Mouse (Mus musculus): ENCODE data around the gene Mypn. TPM values are rescaled to one million over a fixed set of nuclear protein-coding genes. Genes with fewer than 3 reads are reported as not detected.

Mypn gene
- polyA plus RNA-seq, 1 experiment from 2014 or later = 0.06 TPM

DNA sequence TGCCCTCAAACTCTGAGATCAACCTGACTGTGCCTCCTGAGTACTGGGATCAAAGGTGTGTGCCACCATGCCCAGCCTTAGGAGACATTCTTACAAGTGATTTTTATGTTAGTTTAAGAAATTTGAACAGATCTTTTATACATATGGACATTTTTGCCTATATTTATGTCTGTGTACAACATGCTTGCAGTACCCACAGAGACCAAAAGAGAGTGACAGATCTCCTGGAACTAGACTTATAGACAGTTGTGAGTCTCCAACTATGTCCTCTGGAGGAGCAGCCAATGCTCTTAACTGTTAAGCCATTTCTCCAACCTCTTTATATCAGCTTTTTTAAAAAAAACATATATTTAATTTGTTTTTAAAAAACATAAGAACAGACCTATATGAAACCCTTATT is 51.4 kb downstream of the Mypn start:
- H3K4me2 ChIP-seq = no peak overlapping the region
- no peak overlapping the region for H3K9ac ChIP-seq
- H3K4me1 ChIP-seq = no peaks in the 10 kb centered on the region
- H3K36me3 ChIP-seq = no peaks in the 10 kb centered on the region
- no peaks in the 10 kb centered on the region for H3K27me3 ChIP-seq (replicated peaks)
- no peak for ATAC-seq (ENCODE audit: insufficient read depth, low FRiP score, low read depth)
- H3K4me3 ChIP-seq (replicated peaks) = no peak overlapping the region
- H3K9me3 ChIP-seq = no peaks in the 10 kb centered on the region
- no peak overlapping the region for H3K27ac ChIP-seq

DNA sequence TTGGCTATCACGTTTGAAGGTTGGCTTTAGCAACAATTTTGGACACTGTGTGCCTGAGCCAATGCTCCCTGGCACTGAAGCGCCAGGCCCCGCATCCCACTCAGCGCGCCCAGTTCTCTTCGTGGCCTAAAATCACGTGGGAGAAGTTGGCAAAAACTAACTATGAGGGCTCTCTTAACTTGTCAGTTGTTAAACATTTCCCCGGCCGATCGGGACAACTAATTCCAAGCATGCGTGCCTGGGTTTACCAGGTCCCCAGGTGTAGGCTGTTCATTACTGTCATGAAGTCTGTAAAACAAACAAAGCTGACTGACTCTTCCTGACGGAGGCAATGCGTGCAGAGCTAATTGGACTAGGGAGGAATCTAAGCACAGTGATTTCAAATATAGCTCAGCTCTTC is 61.1 kb downstream of the Mypn start:
- no peaks in the 10 kb centered on the region for H3K4me1 ChIP-seq
- no peaks in the 10 kb centered on the region for H3K9me3 ChIP-seq
- H3K4me3 ChIP-seq (replicated peaks) = no peak overlapping the region
- ATAC-seq (ENCODE audit: insufficient read depth, low FRiP score, low read depth) = peak; percentile 69
- H3K9ac ChIP-seq = no peak overlapping the region
- H3K27me3 ChIP-seq (replicated peaks) = no peaks in the 10 kb centered on the region
- peak overlapping the region; percentile 32; the same call in 1 of the 2 replicates for H3K27ac ChIP-seq
- WGBS = 55% methylated on average over 13 of the region's 13 CpGs
- no peaks in the 10 kb centered on the region for H3K36me3 ChIP-seq
- H3K4me2 ChIP-seq = no peak overlapping the region

DNA sequence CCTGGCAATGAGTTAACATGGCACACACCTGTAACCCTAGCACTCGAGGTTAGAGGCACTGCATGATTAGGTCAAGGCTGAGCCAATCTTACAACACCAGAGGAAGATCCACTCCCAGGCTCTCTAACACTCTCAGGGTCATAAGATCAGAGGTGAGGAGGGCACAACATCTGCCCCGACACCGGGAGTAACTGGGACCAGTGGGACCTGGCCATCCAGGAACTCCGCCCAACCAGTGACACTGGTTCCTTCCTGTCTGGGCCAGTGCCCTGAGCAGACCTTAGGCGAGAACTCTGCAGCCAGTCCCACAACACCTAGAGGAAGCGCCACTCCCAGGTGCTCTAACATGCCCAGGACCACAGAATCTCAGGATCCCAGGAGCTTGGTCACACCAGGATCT is 67.3 kb downstream of the Mypn start:
- Histone ChIP-seq H3K27ac (no peak overlapping the region), H3K9me3 (no peaks in the 10 kb centered on the region), H3K36me3 (no peaks in the 10 kb centered on the region), H3K9ac (no peak overlapping the region), H3K27me3 (replicated peaks) (no peaks in the 10 kb centered on the region), H3K4me2 (no peak overlapping the region), H3K4me1 (no peaks in the 10 kb centered on the region), H3K4me3 (replicated peaks) (no peak overlapping the region)
- ATAC-seq (ENCODE audit: insufficient read depth, low FRiP score, low read depth) = no peak
- WGBS = 76% methylated on average over 6 of the region's 6 CpGs

DNA sequence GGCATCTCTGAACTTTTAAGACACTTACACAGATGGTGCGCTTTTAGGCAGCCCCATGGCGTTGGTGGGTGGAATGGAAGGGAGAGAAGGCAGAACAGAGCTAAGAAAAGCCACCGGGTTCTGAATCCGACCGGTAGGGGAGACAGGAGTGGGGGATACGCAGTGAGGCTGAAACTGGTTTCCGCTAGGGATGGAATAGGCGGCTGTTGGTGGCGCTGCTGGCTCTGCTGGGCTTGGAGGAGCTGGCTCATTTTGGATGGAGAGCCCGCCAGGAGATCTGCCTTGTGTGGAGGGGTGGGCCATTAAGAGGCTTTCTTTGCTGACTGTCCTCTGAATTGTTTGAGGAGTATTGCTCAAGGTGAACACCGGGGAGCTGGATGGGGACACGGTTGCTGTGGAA is 68.1 kb downstream of the Mypn start:
- Histone ChIP-seq H3K27ac (no peak overlapping the region), H3K4me1 (no peaks in the 10 kb centered on the region), H3K4me2 (no peak overlapping the region), H3K27me3 (replicated peaks) (no peaks in the 10 kb centered on the region), H3K36me3 (no peaks in the 10 kb centered on the region), H3K4me3 (replicated peaks) (no peak overlapping the region), H3K9ac (no peak overlapping the region), H3K9me3 (no peaks in the 10 kb centered on the region)
- 46% methylated on average over 12 of the region's 12 CpGs for WGBS
- no peak for ATAC-seq (ENCODE audit: insufficient read depth, low FRiP score, low read depth)

DNA sequence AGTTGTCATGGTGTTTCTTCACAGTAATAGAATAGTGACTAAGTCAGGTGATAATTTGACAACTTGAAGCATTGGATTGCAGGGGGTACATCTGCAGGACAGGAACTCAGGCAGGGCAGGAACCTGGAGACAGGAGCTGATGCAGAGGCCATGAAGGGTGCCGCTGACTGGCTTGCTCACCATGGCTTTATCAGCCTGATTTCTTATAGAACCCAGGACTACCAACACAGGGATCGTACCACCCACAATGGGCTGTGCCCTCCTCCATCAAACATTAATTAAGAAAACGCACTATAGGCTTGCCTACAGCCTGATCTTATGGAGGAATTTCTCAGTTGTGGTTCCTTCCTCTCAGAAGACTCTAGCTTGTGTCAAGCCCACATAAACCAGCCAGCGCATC is 70.4 kb downstream of the Mypn start:
- H3K27ac ChIP-seq = no peak overlapping the region
- no peak for ATAC-seq (ENCODE audit: insufficient read depth, low FRiP score, low read depth)
- WGBS = 87% methylated on average over 4 of the region's 4 CpGs

DNA sequence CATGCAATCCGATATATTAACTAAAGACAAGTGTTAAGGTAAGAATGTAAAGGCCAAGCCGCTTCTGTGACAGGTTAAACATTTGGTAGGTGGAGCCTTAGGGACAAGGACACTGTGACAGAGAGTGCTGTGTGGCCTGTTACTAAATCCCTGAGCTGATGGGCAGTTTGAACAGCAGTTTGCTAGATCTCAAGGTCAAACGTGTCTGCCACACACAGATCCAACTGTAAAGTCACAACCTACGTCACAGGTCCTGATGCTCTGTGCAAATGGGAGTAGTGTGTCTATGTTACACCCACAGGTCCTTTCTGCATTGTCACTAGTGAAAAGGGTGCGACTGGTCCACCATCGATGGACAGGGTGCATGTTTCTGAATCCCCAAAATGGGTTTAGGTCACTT is 71.4 kb downstream of the Mypn start:
- ATAC-seq (ENCODE audit: insufficient read depth, low FRiP score, low read depth) = no peak
- Histone ChIP-seq H3K9ac (no peak overlapping the region), H3K9me3 (no peaks in the 10 kb centered on the region), H3K4me3 (replicated peaks) (no peak overlapping the region), H3K4me1 (no peaks in the 10 kb centered on the region), H3K27me3 (replicated peaks) (no peaks in the 10 kb centered on the region), H3K36me3 (no peaks in the 10 kb centered on the region), H3K4me2 (no peak overlapping the region), H3K27ac (no peak overlapping the region)
- 75% methylated on average over 6 of the region's 6 CpGs for WGBS

More for the DNA sequence above, 70.4 kb downstream of the Mypn start:
- Histone ChIP-seq H3K9me3 (no peaks in the 10 kb centered on the region), H3K9ac (no peak overlapping the region), H3K27me3 (replicated peaks) (no peaks in the 10 kb centered on the region), H3K4me2 (no peak overlapping the region), H3K4me3 (replicated peaks) (no peak overlapping the region), H3K36me3 (no peaks in the 10 kb centered on the region), H3K4me1 (no peaks in the 10 kb centered on the region)

DNA sequence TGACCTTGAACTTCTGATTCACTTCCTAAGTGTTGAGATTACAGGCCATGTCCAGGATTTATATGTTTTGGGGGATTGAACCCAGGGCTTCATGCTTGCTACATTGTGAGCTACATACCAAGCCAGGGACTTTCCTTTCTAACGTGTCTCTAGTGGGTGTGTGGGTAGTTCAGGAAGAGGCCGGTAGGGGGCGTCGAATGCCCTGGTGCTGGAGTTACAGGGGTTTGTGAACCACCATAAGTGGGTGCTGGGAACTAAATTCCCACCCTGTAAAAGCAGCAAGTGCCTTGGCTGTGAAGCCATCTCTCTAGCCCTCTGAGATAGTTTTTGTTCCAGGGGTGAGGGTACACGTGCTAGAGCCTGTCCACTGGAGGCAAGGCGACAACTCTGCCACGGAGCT is 73.3 kb downstream of the Mypn start:
- no peaks in the 10 kb centered on the region for H3K36me3 ChIP-seq
- no peaks in the 10 kb centered on the region for H3K4me1 ChIP-seq
- H3K9ac ChIP-seq = no peak overlapping the region
- no peak for ATAC-seq (ENCODE audit: insufficient read depth, low FRiP score, low read depth)
- no peak overlapping the region for H3K4me3 ChIP-seq (replicated peaks)
- no peaks in the 10 kb centered on the region for H3K27me3 ChIP-seq (replicated peaks)
- H3K9me3 ChIP-seq = no peaks in the 10 kb centered on the region
- no peak overlapping the region for H3K4me2 ChIP-seq
- H3K27ac ChIP-seq = no peak overlapping the region
- WGBS = 65% methylated on average over 7 of the region's 7 CpGs

DNA sequence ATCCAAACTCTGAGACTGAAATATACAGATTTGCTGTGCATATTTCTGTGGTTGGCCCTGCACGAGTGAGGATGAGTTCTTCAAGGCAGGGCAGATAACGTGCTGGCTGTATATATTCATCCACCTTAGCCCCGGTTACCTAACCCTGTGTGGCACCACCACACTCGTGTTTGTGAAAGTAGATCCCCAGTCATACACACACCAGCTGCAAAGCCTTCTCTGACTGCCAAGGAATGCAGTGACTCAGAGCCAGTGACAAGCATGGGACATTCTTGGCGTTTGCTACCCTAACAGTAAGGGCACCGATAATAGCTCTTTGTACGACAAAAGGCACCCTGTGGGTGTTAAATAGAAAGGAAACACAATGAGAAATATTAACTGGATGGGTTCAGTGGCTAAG is 75.5 kb downstream of the Mypn start:
- Histone ChIP-seq H3K4me2 (no peak overlapping the region), H3K36me3 (no peaks in the 10 kb centered on the region), H3K27me3 (replicated peaks) (no peaks in the 10 kb centered on the region), H3K9me3 (no peaks in the 10 kb centered on the region), H3K9ac (no peak overlapping the region), H3K4me3 (replicated peaks) (no peak overlapping the region), H3K27ac (no peak overlapping the region), H3K4me1 (no peaks in the 10 kb centered on the region)
- no peak for ATAC-seq (ENCODE audit: insufficient read depth, low FRiP score, low read depth)
- WGBS = 63% methylated on average over 7 of the region's 7 CpGs

DNA sequence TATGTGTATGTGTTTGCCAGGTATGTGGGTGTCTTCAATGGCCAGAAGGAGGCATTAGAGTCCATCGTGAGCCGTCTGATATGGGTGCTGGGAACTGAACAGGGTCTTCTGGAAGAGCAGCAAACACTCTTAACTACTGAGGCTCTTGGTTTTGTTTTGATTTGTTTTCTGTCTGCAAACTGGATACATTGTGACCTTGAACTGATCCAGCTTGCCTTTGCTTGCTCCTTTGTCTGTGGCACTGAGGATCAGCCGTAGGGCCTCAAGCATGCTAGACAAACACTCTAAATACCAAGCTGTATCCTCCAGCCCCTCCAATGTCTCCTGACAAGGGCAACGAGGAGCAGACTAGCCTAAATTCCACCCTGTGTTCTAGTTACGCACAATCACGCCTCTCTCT is 76.6 kb downstream of the Mypn start:
- no peak for ATAC-seq (ENCODE audit: insufficient read depth, low FRiP score, low read depth)
- H3K27me3 ChIP-seq (replicated peaks) = no peaks in the 10 kb centered on the region
- H3K36me3 ChIP-seq = no peaks in the 10 kb centered on the region
- H3K9ac ChIP-seq = no peak overlapping the region
- H3K4me2 ChIP-seq = no peak overlapping the region
- H3K4me3 ChIP-seq (replicated peaks) = no peak overlapping the region
- no peaks in the 10 kb centered on the region for H3K9me3 ChIP-seq
- no peak overlapping the region for H3K27ac ChIP-seq
- no peaks in the 10 kb centered on the region for H3K4me1 ChIP-seq
- WGBS = 86% methylated on average over 6 of the region's 6 CpGs

DNA sequence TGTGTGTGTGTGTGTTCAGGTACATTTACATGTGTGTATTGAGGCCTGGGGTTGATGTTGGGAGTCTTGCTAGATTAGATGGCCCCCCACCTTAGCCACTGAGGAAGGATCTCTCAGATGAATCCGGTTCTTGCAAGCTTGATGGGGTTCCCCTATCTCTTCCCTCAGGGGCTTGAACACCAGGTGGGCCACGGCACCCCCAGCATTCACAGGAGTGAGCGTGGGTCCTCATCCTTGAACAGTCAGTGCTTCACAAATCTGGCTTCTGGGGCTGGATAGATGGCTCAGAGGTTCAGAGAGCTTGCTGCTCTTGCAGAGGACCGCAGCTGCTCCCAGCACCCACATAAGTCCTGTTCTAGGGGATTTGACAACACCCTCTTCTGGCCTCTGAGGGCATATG is 77.6 kb downstream of the Mypn start:
- Histone ChIP-seq H3K4me3 (replicated peaks) (no peak overlapping the region), H3K27ac (no peak overlapping the region), H3K9ac (no peak overlapping the region), H3K4me1 (no peaks in the 10 kb centered on the region), H3K4me2 (no peak overlapping the region), H3K27me3 (replicated peaks) (no peaks in the 10 kb centered on the region), H3K9me3 (no peaks in the 10 kb centered on the region), H3K36me3 (no peaks in the 10 kb centered on the region)
- 78% methylated on average over 4 of the region's 4 CpGs for WGBS
- ATAC-seq (ENCODE audit: insufficient read depth, low FRiP score, low read depth) = no peak

DNA sequence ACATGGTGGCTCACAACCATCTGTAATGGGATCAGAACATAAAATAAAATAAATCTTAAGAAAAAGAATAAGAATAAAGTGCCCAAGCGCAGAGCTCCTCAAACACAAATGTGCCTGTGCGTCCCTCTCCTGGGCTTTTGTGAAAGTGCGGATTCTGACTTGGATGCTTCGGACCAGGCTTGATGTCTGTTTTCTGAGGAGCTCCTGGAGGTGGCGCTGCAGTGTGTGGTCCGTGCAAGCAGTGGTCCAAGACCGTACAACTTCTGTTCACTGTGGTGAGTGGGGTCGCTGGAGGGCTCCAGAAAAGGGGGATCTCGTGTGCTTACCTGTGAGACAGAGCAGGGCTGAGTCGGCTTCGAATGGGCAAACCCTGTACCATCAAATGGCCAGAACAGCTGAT is 78.4 kb downstream of the Mypn start:
- ATAC-seq (ENCODE audit: insufficient read depth, low FRiP score, low read depth) = no peak
- no peak overlapping the region for H3K4me2 ChIP-seq
- no peak overlapping the region for H3K4me3 ChIP-seq (replicated peaks)
- no peaks in the 10 kb centered on the region for H3K9me3 ChIP-seq
- no peak overlapping the region for H3K27ac ChIP-seq
- no peak overlapping the region for H3K9ac ChIP-seq
- H3K36me3 ChIP-seq = no peaks in the 10 kb centered on the region
- WGBS = 43% methylated on average over 11 of the region's 11 CpGs
- no peaks in the 10 kb centered on the region for H3K27me3 ChIP-seq (replicated peaks)
- H3K4me1 ChIP-seq = no peaks in the 10 kb centered on the region

DNA sequence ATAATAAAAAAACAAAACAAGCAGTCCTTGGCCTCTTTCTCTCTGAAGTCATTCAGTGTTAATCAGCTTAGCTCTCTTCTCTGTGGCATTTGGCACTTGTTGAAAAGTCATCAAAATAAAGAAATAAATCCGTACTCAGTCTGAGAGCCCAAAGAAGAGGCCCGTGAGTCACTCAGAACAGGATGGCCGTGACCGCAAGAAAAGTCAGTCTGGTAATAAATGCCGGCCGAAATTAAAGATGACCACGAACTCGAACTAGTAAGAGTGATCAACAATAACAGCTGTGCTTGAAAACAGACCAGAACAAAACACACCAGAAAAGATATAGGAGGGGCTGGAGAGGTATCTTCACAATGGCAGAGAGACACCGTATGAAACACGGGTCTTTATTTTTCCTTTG is 79.7 kb downstream of the Mypn start:
- Histone ChIP-seq H3K4me1 (no peaks in the 10 kb centered on the region), H3K4me2 (no peak overlapping the region), H3K9me3 (no peaks in the 10 kb centered on the region), H3K4me3 (replicated peaks) (no peak overlapping the region), H3K27ac (no peak overlapping the region), H3K27me3 (replicated peaks) (no peaks in the 10 kb centered on the region), H3K9ac (no peak overlapping the region), H3K36me3 (no peaks in the 10 kb centered on the region)
- 88% methylated on average over 10 of the region's 10 CpGs for WGBS
- no peak for ATAC-seq (ENCODE audit: insufficient read depth, low FRiP score, low read depth)

DNA sequence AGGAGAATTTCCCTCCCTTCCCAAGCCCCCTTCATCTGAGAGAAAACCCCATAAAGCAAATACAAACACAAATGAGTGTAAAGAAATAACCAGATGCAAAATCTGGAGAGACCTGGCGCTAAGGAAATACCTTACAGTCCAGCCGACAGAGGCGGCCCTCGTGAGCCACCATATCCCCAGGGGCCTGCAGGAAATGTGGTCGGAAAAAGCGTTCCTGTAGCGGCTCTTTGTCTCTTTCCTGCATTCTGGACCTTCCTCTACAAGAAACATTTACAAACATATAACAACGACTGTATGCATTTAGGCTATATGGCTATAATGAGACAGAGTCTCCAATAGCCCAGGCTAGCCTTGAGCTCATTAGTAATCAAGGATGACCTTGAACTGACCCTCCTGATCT is 80.6 kb downstream of the Mypn start:
- Histone ChIP-seq H3K27me3 (replicated peaks) (no peaks in the 10 kb centered on the region), H3K9me3 (no peaks in the 10 kb centered on the region), H3K4me1 (no peaks in the 10 kb centered on the region), H3K36me3 (no peaks in the 10 kb centered on the region), H3K4me2 (no peak overlapping the region), H3K9ac (no peak overlapping the region), H3K27ac (no peak overlapping the region), H3K4me3 (replicated peaks) (no peak overlapping the region)
- no peak for ATAC-seq (ENCODE audit: insufficient read depth, low FRiP score, low read depth)
- 74% methylated on average over 8 of the region's 8 CpGs for WGBS

Measured in stomach, embryonic 15.5 days (tissue).